In the genomic region with DNA sequence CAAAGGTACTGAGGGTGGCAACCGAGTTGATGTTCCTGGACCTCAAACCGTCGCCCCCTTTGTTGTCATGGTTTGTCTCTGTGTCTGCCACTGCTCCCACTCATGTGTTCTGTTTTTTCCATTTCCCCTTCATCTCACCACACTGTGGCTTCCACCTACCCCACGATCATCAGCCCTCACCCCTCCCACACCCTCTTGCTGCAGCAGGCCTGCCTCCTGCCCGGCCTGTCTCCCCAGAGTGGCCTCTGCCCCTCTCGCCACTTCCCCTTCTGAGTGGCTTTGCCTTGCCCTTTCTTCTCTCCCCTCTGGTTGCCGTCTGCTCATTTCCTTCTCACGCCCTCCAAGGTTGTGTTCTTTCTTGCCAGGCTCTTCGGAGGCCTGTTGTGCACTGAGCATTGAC, we compare ENCODE assay signal across 9 mouse cellular contexts.
A peak's percentile ranks its signal among the peaks of the same experiment; 100 is the strongest.
DNase-seq lines count a peak whose midpoint lies in the region; ATAC-seq lines count a peak whose summit lies in the region.
"Had no signal": no experiment of that assay in that cellular context is flagged by ENCODE, and none has a peak within 500 bp of the region (broad histone marks: within the 10 kb centered on the region; RNA-seq: fewer than 3 reads in every experiment).

No protein-coding gene starts in this region.

- H3K4me2 ChIP-seq in midbrain, embryonic 11.5 days, result no peak overlapping the region
- no peak overlapping the region for H3K4me2 ChIP-seq in midbrain, embryonic 14.5 days (ENCODE audit: low read length)
- no peak overlapping the region for H3K4me2 ChIP-seq in lung, embryonic 15.5 days
- H3K4me2 ChIP-seq in hindbrain, embryonic 13.5 days, result no peak overlapping the region
- H3K4me2 ChIP-seq: neural tube, embryonic 13.5 days had no signal

- H3K36me3 ChIP-seq in midbrain, embryonic 11.5 days (ENCODE audit: control insufficient read depth, insufficient read depth, low read length), result no peaks in the 10 kb centered on the region
- no peaks in the 10 kb centered on the region for H3K36me3 ChIP-seq in midbrain, embryonic 14.5 days (ENCODE audit: control insufficient read depth, insufficient read depth, low read length)
- no peaks in the 10 kb centered on the region for H3K36me3 ChIP-seq in lung, embryonic 15.5 days
- H3K36me3 ChIP-seq in splenic B cell, adult 2 months (ENCODE audit: control insufficient read depth, insufficient read depth, low read length, poor library complexity, severe bottlenecking), result no peaks in the 10 kb centered on the region
- no peaks in the 10 kb centered on the region for H3K36me3 ChIP-seq in hindbrain, embryonic 13.5 days
- H3K36me3 ChIP-seq: neural tube, embryonic 13.5 days had no signal

- H3K9me3 ChIP-seq in midbrain, embryonic 11.5 days (ENCODE audit: control insufficient read depth, low read length), result no peaks in the 10 kb centered on the region
- H3K9me3 ChIP-seq in midbrain, embryonic 14.5 days (ENCODE audit: control insufficient read depth, low read length), result no peaks in the 10 kb centered on the region
- H3K9me3 ChIP-seq in lung, embryonic 15.5 days, result no peaks in the 10 kb centered on the region
- H3K9me3 ChIP-seq in hindbrain, embryonic 13.5 days, result no peaks in the 10 kb centered on the region
- H3K9me3 ChIP-seq: neural tube, embryonic 13.5 days had no signal

- ATAC-seq in midbrain, embryonic 11.5 days (ENCODE audit: low FRiP score), result no peak
- no peak for ATAC-seq in midbrain, embryonic 14.5 days (ENCODE audit: low FRiP score, low TSS enrichment)
- peak; percentile 25; the same call in 1 of the 2 replicates for ATAC-seq in lung, embryonic 15.5 days (ENCODE audit: borderline replicate concordance, extremely low read depth, low FRiP score, low TSS enrichment)
- ATAC-seq in hindbrain, embryonic 13.5 days (ENCODE audit: low FRiP score), result no peak

- H3K27me3 ChIP-seq in midbrain, embryonic 11.5 days (ENCODE audit: control insufficient read depth, insufficient read depth, low read length), result no peaks in the 10 kb centered on the region
- H3K27me3 ChIP-seq in midbrain, embryonic 14.5 days (ENCODE audit: control insufficient read depth, insufficient read depth, low read length), result no peaks in the 10 kb centered on the region
- no peaks in the 10 kb centered on the region for H3K27me3 ChIP-seq in lung, embryonic 15.5 days
- H3K27me3 ChIP-seq in splenic B cell, adult 2 months (ENCODE audit: control insufficient read depth, insufficient read depth, low read length, poor library complexity, severe bottlenecking), result no peaks in the 10 kb centered on the region
- no peaks in the 10 kb centered on the region for H3K27me3 ChIP-seq in hindbrain, embryonic 13.5 days
- H3K27me3 ChIP-seq: neural tube, embryonic 13.5 days had no signal

- no peak overlapping the region for H3K27ac ChIP-seq in midbrain, embryonic 11.5 days (ENCODE audit: low read depth, low read length)
- no peak overlapping the region for H3K27ac ChIP-seq in midbrain, embryonic 14.5 days (replicated peaks; ENCODE audit: low read depth, low read length)
- H3K27ac ChIP-seq in lung, embryonic 15.5 days, result peak overlapping the region; percentile 61
- H3K27ac ChIP-seq in hindbrain, embryonic 13.5 days, result no peak overlapping the region
- H3K27ac ChIP-seq: neural tube, embryonic 13.5 days had no signal

- peak; percentile 16 for DNase-seq in adrenal gland, adult 8-10 months
- DNase-seq in adrenal gland, adult 18-20 months (ENCODE audit: low spot score in 2 of 2), result no peak
- peak; percentile 39 for DNase-seq in midbrain, embryonic 11.5 days (ENCODE audit: low spot score, missing footprints)
- DNase-seq in midbrain, embryonic 14.5 days, result no peak
- peak; percentile 69 for DNase-seq in splenic B cell, adult 2 months (ENCODE audit: low read depth, low spot score)
- DNase-seq in neural tube, embryonic 10.5 days (ENCODE audit: extremely low spot score, low spot score), result no peak

- no peak overlapping the region for H3K9ac ChIP-seq in midbrain, embryonic 11.5 days (ENCODE audit: low read length)
- H3K9ac ChIP-seq in midbrain, embryonic 14.5 days (replicated peaks; ENCODE audit: low read length), result no peak overlapping the region
- H3K9ac ChIP-seq in lung, embryonic 15.5 days, result no peak overlapping the region
- no peak overlapping the region for H3K9ac ChIP-seq in hindbrain, embryonic 13.5 days
- H3K9ac ChIP-seq: neural tube, embryonic 13.5 days had no signal

- H3K4me3 ChIP-seq in midbrain, embryonic 11.5 days (ENCODE audit: low read depth, low read length), result no peak overlapping the region
- H3K4me3 ChIP-seq in midbrain, embryonic 14.5 days (replicated peaks; ENCODE audit: low read depth, low read length), result no peak overlapping the region
- H3K4me3 ChIP-seq in lung, embryonic 15.5 days, result no peak overlapping the region
- no peak overlapping the region for H3K4me3 ChIP-seq in hindbrain, embryonic 13.5 days
- H3K4me3 ChIP-seq: neural tube, embryonic 13.5 days had no signal

- WGBS in midbrain, embryonic 11.5 days, result 87% methylated on average over 9 of the region's 9 CpGs
- WGBS in midbrain, embryonic 14.5 days, result 89% methylated on average over 9 of the region's 9 CpGs
- WGBS in lung, embryonic 15.5 days, result 44% methylated on average over 9 of the region's 9 CpGs
- 76% methylated on average over 9 of the region's 9 CpGs for WGBS in hindbrain, embryonic 13.5 days

- no peaks in the 10 kb centered on the region for H3K4me1 ChIP-seq in midbrain, embryonic 11.5 days (ENCODE audit: control insufficient read depth, insufficient read depth, low read length)
- H3K4me1 ChIP-seq in midbrain, embryonic 14.5 days (ENCODE audit: control insufficient read depth, insufficient read depth, low read length), result no peaks in the 10 kb centered on the region
- H3K4me1 ChIP-seq in lung, embryonic 15.5 days, result peaks cover 23% of the 10 kb centered on the region
- H3K4me1 ChIP-seq in hindbrain, embryonic 13.5 days (replicated peaks), result peaks cover 18% of the 10 kb centered on the region

Comparison
In these comparisons a context has a peak if more than half of its experiments do, and no peak if none do; other contexts are left out.
1. DNase-seq: peak in adrenal gland, adult 8-10 months (single experiment), midbrain, embryonic 11.5 days (single experiment) and splenic B cell, adult 2 months (single experiment); none in adrenal gland, adult 18-20 months (0 of 2), midbrain, embryonic 14.5 days (single experiment) and neural tube, embryonic 10.5 days (single experiment).